Mouse (Mus musculus): ENCODE measurements around the gene Islr. TPM values are rescaled to one million over a fixed set of nuclear protein-coding genes. Genes with fewer than 3 reads are reported as not detected.

The Islr gene
- polyA plus RNA-seq, 1 experiment from 2014 or later: 128 TPM

DNA sequence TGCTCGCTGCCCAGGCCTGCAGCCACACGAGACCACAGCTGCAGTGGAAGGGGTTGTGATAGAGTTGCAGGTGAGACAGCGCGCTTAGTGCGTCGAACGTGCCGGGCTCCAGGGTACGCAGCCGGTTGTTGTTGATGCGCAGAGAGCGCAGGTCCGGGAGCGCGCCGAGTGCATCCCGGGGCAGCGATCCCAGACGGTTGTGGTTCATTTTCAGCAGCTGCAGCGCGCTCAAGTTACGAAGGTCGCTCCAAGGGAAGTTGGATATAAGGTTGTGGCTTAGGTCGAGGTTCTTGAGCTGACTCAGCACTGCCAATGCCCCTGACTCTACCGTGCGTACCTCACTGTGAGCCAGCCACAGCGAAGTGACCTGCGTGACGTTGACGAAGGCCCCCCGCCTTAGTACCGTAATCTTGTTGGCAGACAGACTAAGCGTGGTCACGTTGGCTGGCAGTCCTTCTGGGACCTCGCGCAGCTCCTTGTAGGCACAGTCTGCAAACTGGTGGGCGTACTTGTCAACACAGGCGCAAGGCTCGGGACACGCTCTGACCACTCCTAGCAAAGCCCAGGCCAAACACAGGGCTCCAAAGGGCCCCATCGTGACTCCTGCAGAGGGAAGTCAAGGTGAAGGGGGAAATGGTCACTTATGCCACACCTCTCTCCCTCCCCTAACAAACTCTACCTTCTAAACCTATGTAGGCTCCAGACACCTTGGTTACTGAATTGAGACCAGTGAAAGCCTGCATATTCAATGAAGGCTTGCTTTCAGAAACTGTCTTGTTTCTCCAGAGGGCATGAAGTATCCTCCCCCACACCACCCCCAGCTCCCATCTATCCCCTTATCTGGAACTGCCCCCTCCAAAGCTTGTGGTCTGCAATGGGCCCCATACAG, 4.5 kb downstream of the Islr start:
- 2% methylated on average over 41 of the region's 41 CpGs for WGBS
- peak overlapping the region; percentile 1; the same call in 1 of the 2 replicates for H3K4me2 ChIP-seq (ENCODE audit: low read depth, low read length)
- no peak overlapping the region; the same call in 1 of the 2 replicates for H3K4me3 ChIP-seq (replicated peaks; ENCODE audit: low read length)
- no peaks in the 10 kb centered on the region for H3K9me3 ChIP-seq (replicated peaks; ENCODE audit: control insufficient read depth, low read length)
- no peaks in the 10 kb centered on the region for H3K36me3 ChIP-seq (ENCODE audit: control insufficient read depth, insufficient read depth, low read length)
- H3K9ac ChIP-seq (ENCODE audit: low read length): no peak overlapping the region
- H3K27ac ChIP-seq (ENCODE audit: low read length): no peak overlapping the region
- ATAC-seq (ENCODE audit: insufficient read depth, low FRiP score): no peak
- H3K4me1 ChIP-seq (ENCODE audit: control insufficient read depth, insufficient read depth, low read length): peaks cover 34% of the 10 kb centered on the region
- peaks cover 88% of the 10 kb centered on the region for H3K27me3 ChIP-seq (ENCODE audit: control insufficient read depth, insufficient read depth, low read length)

DNA sequence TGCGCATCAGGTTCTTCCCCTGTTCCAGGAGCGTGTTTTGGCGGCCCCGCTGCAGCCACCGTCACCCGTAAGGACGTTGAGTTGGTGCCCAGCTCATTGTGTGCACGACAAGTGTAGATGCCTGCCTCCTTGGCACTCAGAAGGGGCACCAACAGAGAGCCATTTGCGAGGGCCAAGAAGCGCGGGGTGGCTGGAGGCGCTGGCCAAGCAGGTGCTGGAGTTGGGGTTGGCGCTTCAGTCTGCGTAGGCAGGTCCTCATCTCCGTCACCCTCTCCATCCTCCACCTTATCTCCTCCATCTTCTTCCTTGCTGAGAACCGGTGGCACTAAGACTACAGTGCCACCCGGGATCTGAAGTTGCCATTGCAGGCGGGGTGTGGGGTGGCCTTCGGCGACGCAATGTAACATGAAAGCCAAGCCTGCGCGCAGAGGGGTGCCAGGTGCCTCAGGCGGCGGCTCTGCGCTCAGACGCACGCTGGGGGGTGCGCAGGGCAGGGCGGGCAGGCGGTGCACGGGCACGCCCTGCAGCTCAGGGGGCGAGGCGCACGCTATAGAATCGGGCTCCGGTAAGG, 5.2 kb downstream of the Islr start:
- Histone ChIP-seq H3K4me1 (ENCODE audit: control insufficient read depth, insufficient read depth, low read length) (peaks cover 34% of the 10 kb centered on the region), H3K36me3 (ENCODE audit: control insufficient read depth, insufficient read depth, low read length) (no peaks in the 10 kb centered on the region), H3K9me3 (replicated peaks; ENCODE audit: control insufficient read depth, low read length) (no peaks in the 10 kb centered on the region), H3K27ac (ENCODE audit: low read length) (no peak overlapping the region), H3K4me3 (replicated peaks; ENCODE audit: low read length) (no peak overlapping the region; the same call in 1 of the 2 replicates), H3K9ac (ENCODE audit: low read length) (no peak overlapping the region), H3K4me2 (ENCODE audit: low read depth, low read length) (peak overlapping the region; percentile 1; the same call in 1 of the 2 replicates), H3K27me3 (ENCODE audit: control insufficient read depth, insufficient read depth, low read length) (peaks cover 87% of the 10 kb centered on the region)
- no peak for ATAC-seq (ENCODE audit: insufficient read depth, low FRiP score)
- 2% methylated on average over 38 of the region's 38 CpGs for WGBS

DNA sequence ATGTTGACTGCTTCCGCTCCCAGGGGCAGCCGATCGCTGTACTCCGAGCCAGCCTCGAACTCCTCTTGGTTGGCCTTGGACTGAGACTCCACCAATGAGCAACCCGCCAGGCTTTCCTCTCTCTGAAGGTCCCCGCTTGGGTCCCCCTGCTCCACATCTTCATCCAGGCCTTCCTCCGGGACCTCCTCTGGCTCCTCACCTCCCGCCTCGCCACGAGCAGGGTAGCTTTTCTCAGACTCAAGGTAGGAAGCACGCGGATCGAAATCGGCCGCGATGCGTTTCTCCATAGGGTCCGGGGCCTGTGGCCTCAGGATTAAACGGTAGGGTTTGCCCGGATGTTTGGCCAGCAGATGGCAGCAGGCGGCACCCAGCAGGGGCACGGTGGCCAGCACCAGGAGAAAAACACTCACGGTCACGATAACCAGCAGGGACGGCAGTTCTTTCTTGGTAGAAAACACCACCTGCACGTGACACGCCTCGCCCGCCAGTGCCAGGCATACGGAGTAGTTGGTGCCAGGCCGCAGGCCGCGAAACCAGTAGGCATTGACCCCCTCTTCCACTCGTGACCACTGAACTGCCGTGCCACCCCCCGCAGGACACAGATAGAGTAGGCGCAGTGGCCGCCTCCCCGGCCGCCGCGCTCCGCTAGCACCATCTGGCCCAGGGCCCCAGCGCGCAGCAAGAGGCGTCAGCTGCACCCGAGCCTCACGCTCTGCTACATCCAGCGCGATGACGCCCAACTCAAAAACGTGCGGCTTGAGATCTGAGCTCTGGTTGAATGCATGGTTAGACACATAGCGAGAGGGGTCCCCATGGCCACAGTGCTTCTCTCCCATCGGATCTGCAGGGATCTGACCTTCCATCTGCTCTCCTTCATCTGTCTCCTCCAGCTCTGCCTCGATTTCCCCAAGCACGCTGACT, 6.1 kb downstream of the Islr start:
- WGBS: 2% methylated on average over 58 of the region's 58 CpGs
- peak overlapping the region; percentile 23 for H3K4me3 ChIP-seq (replicated peaks; ENCODE audit: low read length)
- H3K9ac ChIP-seq (ENCODE audit: low read length): no peak overlapping the region
- no peak for ATAC-seq (ENCODE audit: insufficient read depth, low FRiP score)
- H3K4me1 ChIP-seq (ENCODE audit: control insufficient read depth, insufficient read depth, low read length): peaks cover 28% of the 10 kb centered on the region
- H3K27me3 ChIP-seq (ENCODE audit: control insufficient read depth, insufficient read depth, low read length): peaks cover 79% of the 10 kb centered on the region
- no peaks in the 10 kb centered on the region for H3K36me3 ChIP-seq (ENCODE audit: control insufficient read depth, insufficient read depth, low read length)
- no peaks in the 10 kb centered on the region for H3K9me3 ChIP-seq (replicated peaks; ENCODE audit: control insufficient read depth, low read length)
- no peak overlapping the region for H3K27ac ChIP-seq (ENCODE audit: low read length)
- H3K4me2 ChIP-seq (ENCODE audit: low read depth, low read length): peak overlapping the region; percentile 43

DNA sequence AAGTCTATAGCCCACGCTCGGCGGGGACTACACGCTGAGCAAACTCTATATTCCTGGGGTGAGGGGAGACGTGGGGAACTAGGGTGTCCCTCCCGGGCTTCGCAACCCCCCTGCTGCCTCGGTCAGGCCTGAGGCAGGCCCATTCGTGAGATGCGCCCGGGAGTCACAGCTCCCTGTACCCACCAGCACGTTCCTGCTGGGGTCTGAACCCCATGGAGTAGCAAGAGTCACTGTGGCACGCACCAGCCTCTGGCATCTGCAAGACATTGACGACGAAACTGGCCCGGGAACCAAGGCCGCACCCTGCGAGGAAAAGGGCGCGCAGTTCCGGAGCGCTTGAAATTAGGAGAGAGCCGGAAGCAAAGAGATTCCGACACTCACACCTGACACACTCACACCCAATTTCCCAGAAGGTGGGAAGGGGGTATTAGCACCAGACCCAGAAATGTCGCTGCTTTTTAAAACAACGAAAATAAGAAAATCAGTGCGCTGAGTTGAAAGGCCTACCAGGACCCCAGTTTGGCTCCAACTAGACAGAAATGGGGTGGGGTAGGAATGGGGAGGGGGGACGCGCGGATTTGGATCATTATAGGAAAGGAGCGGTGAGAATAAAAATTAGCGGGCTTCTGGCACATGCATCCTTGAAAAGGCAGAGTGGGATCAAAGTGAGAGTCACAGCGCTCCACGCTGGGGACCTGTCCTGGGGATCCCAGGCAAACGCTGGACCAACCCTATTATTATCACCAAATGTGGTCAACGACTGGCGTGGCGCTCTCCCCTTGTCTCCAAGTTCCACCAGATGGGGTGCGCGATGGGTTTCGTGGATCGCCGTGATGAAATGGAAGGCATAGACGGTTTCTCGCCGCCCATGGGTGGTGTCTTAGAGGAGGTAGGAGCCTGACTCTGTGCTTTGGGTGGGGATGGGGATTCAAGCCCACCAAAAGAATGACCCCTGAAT, 7.2 kb downstream of the Islr start:
- peaks cover 28% of the 10 kb centered on the region for H3K4me1 ChIP-seq (ENCODE audit: control insufficient read depth, insufficient read depth, low read length)
- H3K9ac ChIP-seq (ENCODE audit: low read length): no peak overlapping the region
- peaks cover 67% of the 10 kb centered on the region for H3K27me3 ChIP-seq (ENCODE audit: control insufficient read depth, insufficient read depth, low read length)
- H3K36me3 ChIP-seq (ENCODE audit: control insufficient read depth, insufficient read depth, low read length): no peaks in the 10 kb centered on the region
- WGBS: 7% methylated on average over 46 of the region's 46 CpGs
- no peak for ATAC-seq (ENCODE audit: insufficient read depth, low FRiP score)
- H3K4me2 ChIP-seq (ENCODE audit: low read depth, low read length): peak overlapping the region; percentile 21; the same call in 1 of the 2 replicates
- H3K9me3 ChIP-seq (replicated peaks; ENCODE audit: control insufficient read depth, low read length): no peaks in the 10 kb centered on the region
- H3K27ac ChIP-seq (ENCODE audit: low read length): no peak overlapping the region
- peak overlapping the region; percentile 19 for H3K4me3 ChIP-seq (replicated peaks; ENCODE audit: low read length)

DNA sequence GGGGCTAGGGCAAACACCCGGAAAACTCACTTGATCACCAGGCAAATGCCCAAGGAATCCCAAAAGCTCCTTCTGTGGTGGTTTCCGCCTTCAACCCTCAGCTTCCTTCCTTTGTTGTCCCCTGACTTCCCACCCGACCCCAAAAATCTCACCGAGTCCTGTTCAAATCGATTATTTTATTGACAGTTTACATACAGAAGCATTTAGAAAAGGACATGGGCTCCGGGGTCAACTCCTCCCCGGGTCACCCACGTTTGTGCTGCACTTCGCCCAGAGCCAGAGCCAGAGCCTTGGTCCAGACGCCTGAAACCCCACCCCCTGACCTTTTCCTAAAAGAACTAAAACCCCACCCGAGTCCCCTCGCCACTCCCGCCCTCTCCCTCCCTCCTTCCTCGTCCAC, 8.0 kb downstream of the Islr start:
- H3K27ac ChIP-seq (ENCODE audit: low read length): no peak overlapping the region

DNA sequence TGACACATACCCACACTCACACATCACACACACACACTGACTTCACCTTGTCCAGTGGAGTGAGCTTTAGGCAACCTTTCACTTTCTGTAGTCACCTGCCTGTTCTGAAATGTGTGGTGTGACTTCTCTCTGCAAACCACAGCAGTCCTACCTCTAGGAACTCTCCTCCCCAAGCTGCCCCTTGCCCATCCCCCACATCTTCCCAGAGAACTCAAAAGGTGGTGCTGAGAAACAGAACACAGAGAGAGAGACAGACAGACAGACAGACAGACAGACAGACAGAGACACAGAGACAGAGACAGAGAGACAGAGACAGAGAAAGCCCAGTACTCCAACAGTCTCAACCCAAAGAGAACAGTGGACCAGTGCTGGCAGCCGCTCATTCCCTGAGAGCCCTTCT, 8.4 kb downstream of the Islr start:
- peaks cover 28% of the 10 kb centered on the region for H3K4me1 ChIP-seq (ENCODE audit: control insufficient read depth, insufficient read depth, low read length)
- H3K4me2 ChIP-seq (ENCODE audit: low read depth, low read length): no peak overlapping the region
- H3K9me3 ChIP-seq (replicated peaks; ENCODE audit: control insufficient read depth, low read length): no peaks in the 10 kb centered on the region
- H3K9ac ChIP-seq (ENCODE audit: low read length): no peak overlapping the region
- no peak for ATAC-seq (ENCODE audit: insufficient read depth, low FRiP score)
- H3K36me3 ChIP-seq (ENCODE audit: control insufficient read depth, insufficient read depth, low read length): no peaks in the 10 kb centered on the region
- peaks cover 55% of the 10 kb centered on the region for H3K27me3 ChIP-seq (ENCODE audit: control insufficient read depth, insufficient read depth, low read length)
- no peak overlapping the region for H3K27ac ChIP-seq (ENCODE audit: low read length)
- 28% methylated on average over 1 of the region's 1 CpGs for WGBS
- no peak overlapping the region for H3K4me3 ChIP-seq (replicated peaks; ENCODE audit: low read length)

More for the DNA sequence above, 8.0 kb downstream of the Islr start:
- 6% methylated on average over 14 of the region's 14 CpGs for WGBS
- no peak for ATAC-seq (ENCODE audit: insufficient read depth, low FRiP score)
- Histone ChIP-seq H3K9ac (ENCODE audit: low read length) (no peak overlapping the region), H3K4me3 (replicated peaks; ENCODE audit: low read length) (peak overlapping the region; percentile 19; the same call in 1 of the 2 replicates), H3K36me3 (ENCODE audit: control insufficient read depth, insufficient read depth, low read length) (no peaks in the 10 kb centered on the region), H3K9me3 (replicated peaks; ENCODE audit: control insufficient read depth, low read length) (no peaks in the 10 kb centered on the region), H3K4me2 (ENCODE audit: low read depth, low read length) (no peak overlapping the region; the same call in 1 of the 2 replicates), H3K4me1 (ENCODE audit: control insufficient read depth, insufficient read depth, low read length) (peaks cover 28% of the 10 kb centered on the region), H3K27me3 (ENCODE audit: control insufficient read depth, insufficient read depth, low read length) (peaks cover 60% of the 10 kb centered on the region)

DNA sequence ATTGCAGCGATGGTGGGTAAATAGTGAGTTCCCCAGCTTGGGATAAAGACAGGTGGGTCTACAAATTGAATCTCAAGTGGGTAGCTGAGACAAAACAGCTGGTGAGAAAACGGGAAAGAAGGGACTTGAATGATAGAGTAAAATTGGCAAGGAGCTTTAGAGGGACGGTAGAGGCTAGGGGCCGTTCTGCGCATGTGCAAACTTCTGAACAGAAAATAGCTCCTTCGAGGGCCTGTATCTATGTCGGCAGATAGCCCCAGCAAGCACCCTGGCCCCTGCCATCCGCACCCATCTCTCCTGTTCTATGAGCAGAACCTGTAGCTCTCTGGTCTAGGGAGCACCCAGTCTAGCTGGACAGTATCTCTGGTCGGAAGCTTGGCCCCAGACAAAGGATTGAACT, 9.9 kb downstream of the Islr start:
- peaks cover 28% of the 10 kb centered on the region for H3K4me1 ChIP-seq (ENCODE audit: control insufficient read depth, insufficient read depth, low read length)
- no peak overlapping the region for H3K4me2 ChIP-seq (ENCODE audit: low read depth, low read length)
- H3K9ac ChIP-seq (ENCODE audit: low read length): no peak overlapping the region
- no peak for ATAC-seq (ENCODE audit: insufficient read depth, low FRiP score)
- H3K36me3 ChIP-seq (ENCODE audit: control insufficient read depth, insufficient read depth, low read length): no peaks in the 10 kb centered on the region
- WGBS: 71% methylated on average over 9 of the region's 9 CpGs
- peaks cover 41% of the 10 kb centered on the region for H3K27me3 ChIP-seq (ENCODE audit: control insufficient read depth, insufficient read depth, low read length)
- H3K27ac ChIP-seq (ENCODE audit: low read length): no peak overlapping the region
- H3K9me3 ChIP-seq (replicated peaks; ENCODE audit: control insufficient read depth, low read length): no peaks in the 10 kb centered on the region
- no peak overlapping the region for H3K4me3 ChIP-seq (replicated peaks; ENCODE audit: low read length)

DNA sequence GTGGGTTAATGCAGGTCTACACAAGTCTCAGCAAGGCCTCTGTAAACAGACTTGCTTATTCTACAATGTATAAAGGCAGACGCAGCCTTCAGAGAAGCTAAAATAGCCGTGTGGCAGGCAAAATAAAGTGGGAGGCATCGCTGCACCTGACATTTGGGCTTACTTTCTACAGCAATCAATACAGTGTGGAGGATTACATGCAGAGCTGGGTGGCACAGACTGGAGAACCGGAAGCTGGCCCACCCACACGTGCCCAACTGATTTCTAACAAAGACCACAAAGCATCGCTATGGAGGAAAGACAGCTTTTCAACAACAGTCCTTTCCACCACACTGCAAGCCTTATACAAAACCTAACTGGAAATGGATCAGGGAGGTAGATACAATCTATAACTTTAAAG, 19.6 kb downstream of the Islr start:
- Histone ChIP-seq H3K36me3 (ENCODE audit: control insufficient read depth, insufficient read depth, low read length) (no peaks in the 10 kb centered on the region), H3K27me3 (ENCODE audit: control insufficient read depth, insufficient read depth, low read length) (no peaks in the 10 kb centered on the region), H3K4me3 (replicated peaks; ENCODE audit: low read length) (no peak overlapping the region), H3K4me1 (ENCODE audit: control insufficient read depth, insufficient read depth, low read length) (no peaks in the 10 kb centered on the region), H3K27ac (ENCODE audit: low read length) (no peak overlapping the region), H3K4me2 (ENCODE audit: low read depth, low read length) (no peak overlapping the region), H3K9me3 (replicated peaks; ENCODE audit: control insufficient read depth, low read length) (no peaks in the 10 kb centered on the region), H3K9ac (ENCODE audit: low read length) (no peak overlapping the region)
- 60% methylated on average over 6 of the region's 6 CpGs for WGBS
- no peak for ATAC-seq (ENCODE audit: insufficient read depth, low FRiP score)
